Mouse (Mus musculus): ENCODE data around the gene Spryd7. TPM values are rescaled to one million over a fixed set of nuclear protein-coding genes. Genes with fewer than 3 reads are reported as not detected.

Gene Spryd7
- total RNA-seq, 1 experiment from 2014 or later = 17.9 TPM

Other genes starting within 250 kb of the Spryd7 start
- gene Arl11, start 247.1 kb downstream of the Spryd7 start, total RNA-seq (2017) = 7.5 and 12.6 TPM in 2 replicates
- gene Ebpl, start 196.4 kb downstream of the Spryd7 start, total RNA-seq (2017) = 3.8 and 6.6 TPM in 2 replicates
- 64.2 and 69.5 TPM in 2 replicates for gene Kpna3, start 117.0 kb downstream of the Spryd7 start, total RNA-seq (2017)
- 36.3 and 42.7 TPM in 2 replicates for gene Trim13, start 41.4 kb upstream of the Spryd7 start, total RNA-seq (2017)
- 0.94 and 2.6 TPM in 2 replicates for gene Kcnrg, start 50.6 kb upstream of the Spryd7 start, total RNA-seq (2017)

All from hematopoietic stem cell, adult 5-6 weeks (primary cell).